Mouse (Mus musculus): ENCODE data around the gene Nfkb2.

GRCm38 (mm10) chr19:46290535-46291105 lies 13.5 kb upstream of the Nfkb2 start:
- TF ChIP-seq POLR2A (IDR thresholded peaks at IDR 0.05; ENCODE audit: borderline replicate concordance, control insufficient read depth, low read depth, low read length), result no peak
- TF ChIP-seq CTCF (IDR thresholded peaks at IDR 0.05; ENCODE audit: control insufficient read depth, insufficient read depth, low read length), result no peak
